Mouse (Mus musculus): Measurements from ENCODE around the gene Olfr718-ps1.
"Not testable (repeated sequence)": the region's sequence is repeated elsewhere in the genome, so short reads cannot be mapped to it uniquely, and the experiment has no call there.

The Olfr718-ps1 gene

GRCm38 (mm10) chr5:143147481-143147880 lies at the start of gene Olfr718-ps1:
Gene Olfr718-ps1, minus strand, starts transcription at chr5:143147581.
- in situ Hi-C loops (cut with MboI; ENCODE audit: unreplicated experiment in 2 of 2): no loop called here

- in situ Hi-C loops (cut with MboI; ENCODE audit: unreplicated experiment in 2 of 2): no loop called here
Measured at GRCm38 (mm10) chr5:143196506-143196905, 49.1 kb upstream of the Olfr718-ps1 start.

GRCm38 (mm10) chr5:143195166-143195565 lies 47.8 kb upstream of the Olfr718-ps1 start:
- in situ Hi-C loops (cut with MboI; ENCODE audit: unreplicated experiment in 2 of 2): no loop called here

GRCm38 (mm10) chr5:143194747-143195146 lies 47.4 kb upstream of the Olfr718-ps1 start:
- in situ Hi-C loops (cut with MboI; ENCODE audit: unreplicated experiment in 2 of 2): not testable (repeated sequence)

- in situ Hi-C loops (cut with MboI; ENCODE audit: unreplicated experiment in 2 of 2): no loop called here
Measured at GRCm38 (mm10) chr5:143192806-143193205, 45.4 kb upstream of the Olfr718-ps1 start.

- in situ Hi-C loops (cut with MboI; ENCODE audit: unreplicated experiment in 2 of 2): not testable (repeated sequence)
Measured at GRCm38 (mm10) chr5:143188014-143188413, 40.6 kb upstream of the Olfr718-ps1 start.

- in situ Hi-C loops (cut with MboI; ENCODE audit: unreplicated experiment in 2 of 2): loop anchor here (5.0 kb wide), 1 partner anchor 57 kb away; the partner anchor contains the start of gene Zfp12 (in 2 of the 2)
Measured at GRCm38 (mm10) chr5:143180255-143181076, 33.1 kb upstream of the Olfr718-ps1 start, which contains the start of the genes Rbak and Spdye4b. Gene Rbak, minus strand, starts transcription at chr5:143180775. Gene Spdye4b, plus strand, starts transcription at chr5:143181017.

GRCm38 (mm10) chr5:143179179-143179578 lies 31.8 kb upstream of the Olfr718-ps1 start:
- in situ Hi-C loops (cut with MboI; ENCODE audit: unreplicated experiment in 2 of 2): loop anchor here (5.0 to 10.0 kb wide), 2 partner anchors 118 to 226 kb away; partner anchors contain the start of gene Kdelr2 (in 1 of the 2)

- in situ Hi-C loops (cut with MboI; ENCODE audit: unreplicated experiment in 2 of 2): loop anchor here (5.0 to 10.0 kb wide), 2 partner anchors 120 to 227 kb away; partner anchors contain the start of gene Kdelr2 (in 1 of the 2)
Measured at GRCm38 (mm10) chr5:143177541-143178200, 30.3 kb upstream of the Olfr718-ps1 start.

GRCm38 (mm10) chr5:143175970-143176369 lies 28.6 kb upstream of the Olfr718-ps1 start:
- in situ Hi-C loops (cut with MboI; ENCODE audit: unreplicated experiment in 2 of 2): loop anchor here (5.0 to 10.0 kb wide), 2 partner anchors 121 to 229 kb away; partner anchors contain the start of gene Kdelr2 (in 1 of the 2)

- in situ Hi-C loops (cut with MboI; ENCODE audit: unreplicated experiment in 2 of 2): no loop called here
Measured at GRCm38 (mm10) chr5:143165508-143166070, 18.2 kb upstream of the Olfr718-ps1 start.

GRCm38 (mm10) chr5:143155534-143155933 lies 8.2 kb upstream of the Olfr718-ps1 start:
- in situ Hi-C loops (cut with MboI; ENCODE audit: unreplicated experiment in 2 of 2): no loop called here

GRCm38 (mm10) chr5:143153756-143154155 lies 6.4 kb upstream of the Olfr718-ps1 start:
- in situ Hi-C loops (cut with MboI; ENCODE audit: unreplicated experiment in 2 of 2): no loop called here

GRCm38 (mm10) chr5:143150044-143150443 lies 2.7 kb upstream of the Olfr718-ps1 start:
- in situ Hi-C loops (cut with MboI; ENCODE audit: unreplicated experiment in 2 of 2): no loop called here

- in situ Hi-C loops (cut with MboI; ENCODE audit: unreplicated experiment in 2 of 2): no loop called here
Measured at GRCm38 (mm10) chr5:143149536-143149935, 2.2 kb upstream of the Olfr718-ps1 start.

- in situ Hi-C loops (cut with MboI; ENCODE audit: unreplicated experiment in 2 of 2): no loop called here
Measured at GRCm38 (mm10) chr5:143148661-143149060, 1.3 kb upstream of the Olfr718-ps1 start.

GRCm38 (mm10) chr5:143137580-143137979 lies 9.8 kb downstream of the Olfr718-ps1 start:
- in situ Hi-C loops (cut with MboI; ENCODE audit: unreplicated experiment in 2 of 2): no loop called here

GRCm38 (mm10) chr5:143135042-143135441 lies 12.3 kb downstream of the Olfr718-ps1 start:
- in situ Hi-C loops (cut with MboI; ENCODE audit: unreplicated experiment in 2 of 2): no loop called here

GRCm38 (mm10) chr5:143134216-143135010 lies 13.0 kb downstream of the Olfr718-ps1 start:
- in situ Hi-C loops (cut with MboI; ENCODE audit: unreplicated experiment in 2 of 2): not testable (repeated sequence)

- in situ Hi-C loops (cut with MboI; ENCODE audit: unreplicated experiment in 2 of 2): no loop called here
Measured at GRCm38 (mm10) chr5:143132935-143133514, 14.4 kb downstream of the Olfr718-ps1 start.

Data from v-Abl transformed pro-B cells (cell line).